Mouse (Mus musculus): ENCODE measurements at regions not wholly inside any gene's neighbourhood (a gene's known extent, or its start where the extent isn't known, plus 50 kb on each side); places are given as distances from the start of the nearest gene placed in this dataset.

DNA sequence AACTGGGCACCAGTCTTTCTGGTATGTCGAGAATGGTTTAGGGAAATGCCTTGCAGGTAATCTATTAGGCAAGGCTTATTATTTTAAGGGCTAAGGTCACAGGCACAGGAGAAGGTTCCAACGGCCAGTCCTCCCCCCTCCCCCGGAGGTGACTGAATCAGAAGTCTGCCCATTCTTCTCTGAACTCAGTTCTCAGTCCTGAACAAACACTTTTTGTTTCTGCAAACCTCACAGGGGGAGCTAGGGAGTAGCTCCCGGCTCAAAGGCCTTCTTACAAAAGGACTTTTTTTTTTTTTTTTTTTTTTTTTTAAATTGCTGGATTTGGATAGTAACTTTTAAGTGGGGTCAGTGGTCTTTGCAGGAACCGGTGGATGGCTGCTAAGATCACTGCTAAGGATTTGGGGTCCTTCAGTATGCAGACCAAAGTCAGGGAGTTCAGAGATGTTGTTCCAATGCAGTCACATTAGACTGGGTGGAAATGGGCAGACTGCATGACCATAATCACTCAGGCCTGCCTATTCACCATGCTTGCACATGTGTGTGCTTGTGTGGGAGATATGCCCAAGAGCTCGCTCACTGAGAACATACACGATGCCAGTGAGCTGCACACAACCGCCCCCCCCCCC is 467.1 kb downstream of the Vrk1 start:
- no peak overlapping the region for H3K4me2 ChIP-seq (ENCODE audit: low read length)
- H3K4me1 ChIP-seq (replicated peaks; ENCODE audit: control insufficient read depth, insufficient read depth, low read length): peaks cover 55% of the 10 kb centered on the region

GRCm38 (mm10) chr12:106477731-106478130 is 467.7 kb downstream of the Vrk1 start:
- Histone ChIP-seq H3K36me3 (ENCODE audit: control insufficient read depth, insufficient read depth) (no peaks in the 10 kb centered on the region), H3K9me3 (ENCODE audit: control insufficient read depth, low read length) (no peaks in the 10 kb centered on the region), H3K4me3 (replicated peaks; ENCODE audit: low read length) (no peak overlapping the region; the same call in 1 of the 2 replicates), H3K27me3 (replicated peaks; ENCODE audit: control insufficient read depth, insufficient read depth, low read length) (no peaks in the 10 kb centered on the region), H3K4me1 (replicated peaks; ENCODE audit: control insufficient read depth, insufficient read depth, low read length) (peaks cover 61% of the 10 kb centered on the region), H3K4me2 (ENCODE audit: low read length) (peak overlapping the region; percentile 22; the same call in 1 of the 2 replicates), H3K9ac (replicated peaks; ENCODE audit: low read depth, low read length) (no peak overlapping the region), H3K27ac (ENCODE audit: low read length) (peak overlapping the region; percentile 93)
- no peak for ATAC-seq
- WGBS: 17% methylated on average over 4 of the region's 4 CpGs

More for the DNA sequence above, 467.1 kb downstream of the Vrk1 start:
- no peak for ATAC-seq
- Histone ChIP-seq H3K36me3 (ENCODE audit: control insufficient read depth, insufficient read depth) (no peaks in the 10 kb centered on the region), H3K4me3 (replicated peaks; ENCODE audit: low read length) (no peak overlapping the region), H3K9me3 (ENCODE audit: control insufficient read depth, low read length) (no peaks in the 10 kb centered on the region), H3K9ac (replicated peaks; ENCODE audit: low read depth, low read length) (no peak overlapping the region), H3K27me3 (replicated peaks; ENCODE audit: control insufficient read depth, insufficient read depth, low read length) (no peaks in the 10 kb centered on the region), H3K27ac (ENCODE audit: low read length) (peak overlapping the region; percentile 93)
- 16% methylated on average over 8 of the region's 8 CpGs for WGBS

DNA sequence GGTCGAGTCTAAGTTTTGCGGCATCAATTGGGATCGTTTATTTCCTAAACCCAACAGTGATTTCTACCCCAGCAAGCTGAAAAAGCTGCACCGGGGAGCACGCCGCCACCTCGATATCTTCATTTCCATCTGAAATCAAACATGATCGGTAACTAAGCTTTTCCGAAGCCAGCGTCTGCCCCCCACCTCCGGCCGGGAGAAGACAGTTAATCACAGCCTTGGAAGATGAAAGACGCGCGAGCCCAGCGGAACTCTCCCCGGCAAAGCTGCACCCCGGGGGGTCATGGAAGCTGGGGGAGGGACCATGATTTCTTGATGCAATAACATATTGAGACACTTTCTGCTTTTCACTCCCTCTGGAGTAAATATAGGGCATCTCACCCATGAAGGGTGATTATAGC is 468.4 kb downstream of the Vrk1 start:
- Histone ChIP-seq H3K4me1 (replicated peaks; ENCODE audit: control insufficient read depth, insufficient read depth, low read length) (peaks cover 63% of the 10 kb centered on the region), H3K27me3 (replicated peaks; ENCODE audit: control insufficient read depth, insufficient read depth, low read length) (no peaks in the 10 kb centered on the region), H3K9ac (replicated peaks; ENCODE audit: low read depth, low read length) (peak overlapping the region; percentile 55), H3K9me3 (ENCODE audit: control insufficient read depth, low read length) (no peaks in the 10 kb centered on the region), H3K4me3 (replicated peaks; ENCODE audit: low read length) (peak overlapping the region; percentile 35), H3K4me2 (ENCODE audit: low read length) (peak overlapping the region; percentile 58), H3K27ac (ENCODE audit: low read length) (peak overlapping the region; percentile 93), H3K36me3 (ENCODE audit: control insufficient read depth, insufficient read depth) (no peaks in the 10 kb centered on the region)
- ATAC-seq: no peak
- under 1% methylated on average over 18 of the region's 18 CpGs for WGBS

GRCm38 (mm10) chr12:106479067-106479877 is 469.2 kb downstream of the Vrk1 start:
- Histone ChIP-seq H3K4me1 (replicated peaks; ENCODE audit: control insufficient read depth, insufficient read depth, low read length) (peaks cover 63% of the 10 kb centered on the region), H3K27ac (ENCODE audit: low read length) (peak overlapping the region; percentile 93), H3K27me3 (replicated peaks; ENCODE audit: control insufficient read depth, insufficient read depth, low read length) (no peaks in the 10 kb centered on the region), H3K4me3 (replicated peaks; ENCODE audit: low read length) (peak overlapping the region; percentile 36), H3K36me3 (ENCODE audit: control insufficient read depth, insufficient read depth) (no peaks in the 10 kb centered on the region), H3K4me2 (ENCODE audit: low read length) (peak overlapping the region; percentile 58), H3K9ac (replicated peaks; ENCODE audit: low read depth, low read length) (peak overlapping the region; percentile 52), H3K9me3 (ENCODE audit: control insufficient read depth, low read length) (no peaks in the 10 kb centered on the region)
- 2% methylated on average over 24 of the region's 24 CpGs for WGBS
- peak; percentile 40 for ATAC-seq

GRCm38 (mm10) chr12:106479878-106480194 is 469.8 kb downstream of the Vrk1 start:
- peak overlapping the region; percentile 58 for H3K4me2 ChIP-seq (ENCODE audit: low read length)
- ATAC-seq: no peak; the same call in 1 of the 2 replicates
- no peaks in the 10 kb centered on the region for H3K36me3 ChIP-seq (ENCODE audit: control insufficient read depth, insufficient read depth)
- no peaks in the 10 kb centered on the region for H3K27me3 ChIP-seq (replicated peaks; ENCODE audit: control insufficient read depth, insufficient read depth, low read length)
- peaks cover 58% of the 10 kb centered on the region for H3K4me1 ChIP-seq (replicated peaks; ENCODE audit: control insufficient read depth, insufficient read depth, low read length)
- peak overlapping the region; percentile 52 for H3K9ac ChIP-seq (replicated peaks; ENCODE audit: low read depth, low read length)
- peak overlapping the region; percentile 36 for H3K4me3 ChIP-seq (replicated peaks; ENCODE audit: low read length)
- peak overlapping the region; percentile 93 for H3K27ac ChIP-seq (ENCODE audit: low read length)
- H3K9me3 ChIP-seq (ENCODE audit: control insufficient read depth, low read length): no peaks in the 10 kb centered on the region
- 10% methylated on average over 6 of the region's 6 CpGs for WGBS

- H3K9me3 ChIP-seq (ENCODE audit: control insufficient read depth, low read length): no peaks in the 10 kb centered on the region
- H3K9ac ChIP-seq (replicated peaks; ENCODE audit: low read depth, low read length): no peak overlapping the region; the same call in 1 of the 2 replicates
- H3K4me1 ChIP-seq (replicated peaks; ENCODE audit: control insufficient read depth, insufficient read depth, low read length): peaks cover 53% of the 10 kb centered on the region
- no peak overlapping the region for H3K4me2 ChIP-seq (ENCODE audit: low read length)
- H3K4me3 ChIP-seq (replicated peaks; ENCODE audit: low read length): no peak overlapping the region
- peak; percentile 51 for ATAC-seq
- WGBS: 15% methylated on average over 12 of the region's 12 CpGs
- H3K27ac ChIP-seq (ENCODE audit: low read length): peak overlapping the region; percentile 93
- no peaks in the 10 kb centered on the region for H3K36me3 ChIP-seq (ENCODE audit: control insufficient read depth, insufficient read depth)
- no peaks in the 10 kb centered on the region for H3K27me3 ChIP-seq (replicated peaks; ENCODE audit: control insufficient read depth, insufficient read depth, low read length)
Measured at GRCm38 (mm10) chr12:106480281-106481060, 470.4 kb downstream of the Vrk1 start.

- no peaks in the 10 kb centered on the region for H3K36me3 ChIP-seq (ENCODE audit: control insufficient read depth, insufficient read depth)
- 6% methylated on average over 12 of the region's 12 CpGs for WGBS
- H3K27me3 ChIP-seq (replicated peaks; ENCODE audit: control insufficient read depth, insufficient read depth, low read length): no peaks in the 10 kb centered on the region
- peak; percentile 74 for ATAC-seq
- H3K4me1 ChIP-seq (replicated peaks; ENCODE audit: control insufficient read depth, insufficient read depth, low read length): peaks cover 13% of the 10 kb centered on the region
- peak overlapping the region; percentile 42 for H3K27ac ChIP-seq (ENCODE audit: low read length)
- H3K9me3 ChIP-seq (ENCODE audit: control insufficient read depth, low read length): no peaks in the 10 kb centered on the region
- H3K4me3 ChIP-seq (replicated peaks; ENCODE audit: low read length): no peak overlapping the region
- H3K9ac ChIP-seq (replicated peaks; ENCODE audit: low read depth, low read length): no peak overlapping the region
- H3K4me2 ChIP-seq (ENCODE audit: low read length): no peak overlapping the region
Measured at GRCm38 (mm10) chr12:106501622-106502327, 491.7 kb downstream of the Vrk1 start.

- peak overlapping the region; percentile 66 for H3K27ac ChIP-seq (ENCODE audit: low read length)
- peak; percentile 67 for ATAC-seq
- H3K4me1 ChIP-seq (replicated peaks; ENCODE audit: control insufficient read depth, insufficient read depth, low read length): peaks cover 13% of the 10 kb centered on the region
- 57% methylated on average over 8 of the region's 8 CpGs for WGBS
- no peaks in the 10 kb centered on the region for H3K27me3 ChIP-seq (replicated peaks; ENCODE audit: control insufficient read depth, insufficient read depth, low read length)
- H3K4me2 ChIP-seq (ENCODE audit: low read length): no peak overlapping the region
- no peak overlapping the region for H3K4me3 ChIP-seq (replicated peaks; ENCODE audit: low read length)
- H3K9ac ChIP-seq (replicated peaks; ENCODE audit: low read depth, low read length): no peak overlapping the region
- H3K9me3 ChIP-seq (ENCODE audit: control insufficient read depth, low read length): no peaks in the 10 kb centered on the region
- H3K36me3 ChIP-seq (ENCODE audit: control insufficient read depth, insufficient read depth): no peaks in the 10 kb centered on the region
Measured at GRCm38 (mm10) chr12:106504285-106504684, 494.3 kb downstream of the Vrk1 start.

Data from forebrain, embryonic 16.5 days (tissue).